Mouse (Mus musculus) stomach, postnatal 0 days (tissue): ENCODE measurements around the gene Tnfaip3. TPM values are rescaled to one million over a fixed set of nuclear protein-coding genes. Genes with fewer than 3 reads are reported as not detected.

ENCODE experiments used
- ATAC-seq: fragments of 200-750 bp; cut with Nextera tagmentation; 2 replicates; pipeline ENCODE4 v1.8.0; 2017; ENCODE audit not compliant: low FRiP score, low TSS enrichment
- DNase-seq: peaks from one replicate; pipeline ENCODE4 v3.0.0-alpha.2; 2016; ENCODE audit warnings: low spot score
- H3K27ac ChIP-seq: fragments of 300-500 bp; sonication (generic); replicated peaks from 2 replicates; pipeline ENCODE4 v1.5.1; 2014; ENCODE audit warnings: mild to moderate bottlenecking, control low read depth
- H3K27me3 ChIP-seq: fragments of 300-500 bp; sonication (generic); 2 replicates; pipeline ENCODE4 v1.6.1; 2014; ENCODE audit warnings: low read length; ENCODE audit not compliant: control insufficient read depth, insufficient read depth
- H3K36me3 ChIP-seq: fragments of 300-500 bp; sonication (generic); 2 replicates; pipeline ENCODE4 v1.6.1; 2014; ENCODE audit warnings: low read length, mixed read lengths; ENCODE audit not compliant: control insufficient read depth, insufficient read depth
- H3K4me1 ChIP-seq: fragments of 300-500 bp; sonication (generic); replicated peaks from 2 replicates; pipeline ENCODE4 v1.6.1; 2014; ENCODE audit warnings: antibody characterized with exemption; ENCODE audit not compliant: control insufficient read depth, insufficient read depth
- H3K4me2 ChIP-seq: fragments of 300-500 bp; sonication (generic); replicated peaks from 2 replicates; pipeline ENCODE4 v1.6.1; 2014; ENCODE audit warnings: low read depth, mild to moderate bottlenecking, control low read depth, moderate library complexity
- H3K4me3 ChIP-seq: fragments of 300-500 bp; sonication (generic); 2 replicates; pipeline ENCODE4 v1.5.1; 2014; ENCODE audit warnings: low read depth, low read length, control low read depth
- H3K9ac ChIP-seq: fragments of 300-500 bp; sonication (generic); 2 replicates; pipeline ENCODE4 v1.6.1; 2014; ENCODE audit warnings: mild to moderate bottlenecking, low read length, control low read depth, mixed read lengths
- H3K9me3 ChIP-seq: fragments of 300-500 bp; sonication (generic); 2 replicates; pipeline ENCODE4 v1.6.1; 2016; ENCODE audit warnings: low read length; ENCODE audit not compliant: control insufficient read depth
- CTCF ChIP-seq: IDR thresholded peaks from 2 replicates; pipeline ENCODE4 v1.5.1; 2016; ENCODE audit warnings: antibody characterized with exemption, low read depth, mild to moderate bottlenecking, moderate library complexity
- EP300 ChIP-seq: optimal IDR thresholded peaks from 2 replicates; pipeline ENCODE3; 2016; ENCODE audit warnings: antibody characterized with exemption
- WGBS: fragments of 180-500 bp; shearing (Covaris S2); extraction: QIAGEN DNeasy Blood & Tissue Kit; methylation state at CpG from one replicate; pipeline ENCODE4 v1.1.7; 2014; 5-methylcytosine and 5-hydroxymethylcytosine counted together
- polyA plus RNA-seq: library from polyadenylated mRNA; unstranded; fragments of >200 nt; fragmentation: Nextera tagmentation; extraction: Ambion mirVana; gene quantifications from 2 replicates; pipeline ENCODE4 v1.2.1, GENCODE M21; 2015

The Tnfaip3 gene
- polyA plus RNA-seq, 1 experiment from 2014 or later, result 1.8 TPM

DNA sequence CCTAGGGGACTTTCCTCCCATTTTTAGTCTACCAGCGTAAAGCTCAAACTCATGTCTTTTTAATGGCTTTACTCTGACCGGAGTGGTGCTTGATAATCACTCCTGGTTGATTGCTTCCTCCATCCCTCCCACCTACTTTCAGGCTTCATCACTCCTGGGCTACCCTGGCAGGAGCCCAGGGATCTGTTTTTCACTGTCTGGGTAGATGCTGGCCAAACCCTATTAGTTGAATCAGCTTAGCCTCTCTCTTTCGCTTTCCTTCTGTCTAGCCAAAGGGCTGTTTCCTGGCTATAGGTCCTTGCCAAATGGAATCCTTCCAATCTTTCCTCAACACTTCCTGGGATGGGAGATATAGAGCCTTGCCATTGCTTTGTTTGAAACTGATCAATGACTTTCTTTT is 19.3 kb upstream of the Tnfaip3 start:
- Histone ChIP-seq H3K27me3 (no peaks in the 10 kb centered on the region), H3K36me3 (no peaks in the 10 kb centered on the region), H3K27ac (no peak overlapping the region), H3K9me3 (no peaks in the 10 kb centered on the region), H3K4me1 (no peaks in the 10 kb centered on the region), H3K4me3 (no peak overlapping the region), H3K4me2 (no peak overlapping the region), H3K9ac (no peak overlapping the region)
- ATAC-seq (no peak), DNase-seq (no peak)
- WGBS, result 60% methylated on average over 3 of the region's 3 CpGs
- TF ChIP-seq CTCF (no peak), EP300 (no peak)

- TF ChIP-seq EP300, result no peak
- TF ChIP-seq CTCF, result no peak
- Histone ChIP-seq H3K4me2 (no peak overlapping the region), H3K27ac (no peak overlapping the region), H3K36me3 (no peaks in the 10 kb centered on the region), H3K9ac (no peak overlapping the region), H3K9me3 (no peaks in the 10 kb centered on the region), H3K4me1 (no peaks in the 10 kb centered on the region), H3K27me3 (no peaks in the 10 kb centered on the region), H3K4me3 (no peak overlapping the region)
- ATAC-seq, result no peak
- 70% methylated on average over 1 of the region's 1 CpGs for WGBS
- no peak for DNase-seq
Observed at GRCm38 (mm10) chr10:19033696-19034095, 18.2 kb upstream of the Tnfaip3 start.

- no peak for ATAC-seq
- H3K36me3 ChIP-seq, result no peaks in the 10 kb centered on the region
- no peak overlapping the region for H3K9ac ChIP-seq
- TF ChIP-seq CTCF (no peak), EP300 (no peak)
- no peak for DNase-seq
- H3K4me1 ChIP-seq, result no peaks in the 10 kb centered on the region
- H3K4me3 ChIP-seq, result no peak overlapping the region
- H3K27ac ChIP-seq, result no peak overlapping the region
- H3K9me3 ChIP-seq, result no peaks in the 10 kb centered on the region
- no peak overlapping the region for H3K4me2 ChIP-seq
- no peaks in the 10 kb centered on the region for H3K27me3 ChIP-seq
Observed at GRCm38 (mm10) chr10:19031875-19032274, 16.4 kb upstream of the Tnfaip3 start.

DNA sequence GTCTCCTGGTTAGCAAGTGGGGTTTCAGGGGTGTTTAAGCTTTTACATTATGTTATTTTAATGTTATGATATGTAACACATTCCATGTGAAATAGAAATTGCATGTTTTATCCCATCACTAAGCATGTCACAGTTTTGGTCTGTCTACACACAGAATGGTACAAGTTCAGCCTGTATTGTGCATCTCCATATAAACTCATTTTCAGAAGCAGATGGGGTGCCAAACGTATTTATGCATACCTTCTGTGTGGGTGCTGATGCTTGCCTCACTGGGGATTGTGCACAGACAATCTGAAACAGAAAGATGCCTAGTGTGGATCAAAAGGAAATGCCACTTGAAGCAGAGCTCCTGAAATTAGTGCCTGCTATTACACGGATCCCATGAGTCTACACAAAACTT is 15.2 kb upstream of the Tnfaip3 start:
- Histone ChIP-seq H3K4me2 (no peak overlapping the region), H3K4me3 (no peak overlapping the region), H3K9ac (no peak overlapping the region), H3K4me1 (no peaks in the 10 kb centered on the region), H3K27me3 (no peaks in the 10 kb centered on the region), H3K36me3 (no peaks in the 10 kb centered on the region), H3K9me3 (no peaks in the 10 kb centered on the region), H3K27ac (no peak overlapping the region)
- WGBS, result 65% methylated on average over 2 of the region's 2 CpGs
- TF ChIP-seq CTCF (no peak), EP300 (no peak)
- ATAC-seq, result no peak
- DNase-seq, result no peak

DNA sequence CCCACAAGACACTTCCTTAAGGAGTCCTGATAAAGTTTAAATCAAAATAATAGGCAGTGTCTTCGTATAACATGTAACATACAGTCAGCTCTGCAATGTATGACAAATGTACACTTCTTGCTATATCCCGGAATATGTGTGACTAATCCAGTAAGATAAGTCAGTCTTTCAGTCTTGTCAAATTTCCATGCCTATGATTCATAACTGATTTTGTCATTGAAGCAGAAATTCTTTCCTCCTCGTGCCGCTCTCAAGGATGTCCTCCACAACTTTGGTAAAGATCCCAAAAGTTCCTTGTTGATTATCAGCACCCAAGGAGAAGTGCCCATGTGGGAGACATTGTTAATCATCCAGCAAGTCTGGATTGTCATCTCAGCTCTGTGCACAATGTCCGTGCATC is 11.3 kb upstream of the Tnfaip3 start:
- no peak for TF ChIP-seq CTCF
- TF ChIP-seq EP300, result no peak
- no peak overlapping the region for H3K9ac ChIP-seq
- H3K36me3 ChIP-seq, result no peaks in the 10 kb centered on the region
- no peak for ATAC-seq
- DNase-seq, result no peak
- 82% methylated on average over 5 of the region's 5 CpGs for WGBS
- H3K4me3 ChIP-seq, result no peak overlapping the region
- H3K27ac ChIP-seq, result no peak overlapping the region
- H3K4me2 ChIP-seq, result no peak overlapping the region
- no peaks in the 10 kb centered on the region for H3K4me1 ChIP-seq
- no peaks in the 10 kb centered on the region for H3K9me3 ChIP-seq
- H3K27me3 ChIP-seq, result no peaks in the 10 kb centered on the region

GRCm38 (mm10) chr10:19024353-19024752 is 8.9 kb upstream of the Tnfaip3 start:
- Histone ChIP-seq H3K36me3 (no peaks in the 10 kb centered on the region), H3K9ac (no peak overlapping the region), H3K27me3 (no peaks in the 10 kb centered on the region), H3K27ac (no peak overlapping the region), H3K4me1 (no peaks in the 10 kb centered on the region), H3K4me2 (no peak overlapping the region), H3K4me3 (no peak overlapping the region), H3K9me3 (no peaks in the 10 kb centered on the region)
- TF ChIP-seq EP300 (no peak), CTCF (no peak)
- WGBS, result 87% methylated on average over 5 of the region's 5 CpGs
- DNase-seq, result no peak
- ATAC-seq, result no peak
